Mouse (Mus musculus) brain, adult 10 weeks (tissue): ENCODE results near the gene Psma6. TPM values are rescaled to one million over a fixed set of nuclear protein-coding genes. Genes with fewer than 3 reads are reported as not detected.

Source experiments
- polyA plus RNA-seq: library from polyadenylated mRNA; stranded (reverse); fragments of 350-450 nt; fragmentation: Illumina TruSeq; extraction: RNeasy Lipid Tissue Mini Kit (QIAGEN cat#74804); gene quantifications from one replicate; pipeline ENCODE4 v1.2.3, GENCODE M21; 2015; ENCODE audit warnings: low read depth, low replicate concordance

Psma6 gene
- polyA plus RNA-seq: 307 TPM

GRCm38 (mm10) chr12:55384023-55384749, at the start of gene Psma6:
Psma6 (plus strand) TSS chr12:55384222.

Other genes starting within 250 kb of the Psma6 start
- 41.2 TPM for gene Srp54b, start 229.1 kb upstream of the Psma6 start, polyA plus RNA-seq
- gene 1700047I17Rik2, start 184.6 kb upstream of the Psma6 start, polyA plus RNA-seq: not detected
- 77.4 TPM for gene Srp54c, start 154.1 kb upstream of the Psma6 start, polyA plus RNA-seq
- gene 1110008L16Rik, start 84.6 kb upstream of the Psma6 start, polyA plus RNA-seq: 8.5 TPM
- 17.9 TPM for gene Ppp2r3c, start 81.2 kb upstream of the Psma6 start, polyA plus RNA-seq
- 37.6 TPM for gene Nfkbia, start 108.4 kb downstream of the Psma6 start, polyA plus RNA-seq
- gene Aldoart2, start 181.0 kb downstream of the Psma6 start, polyA plus RNA-seq: not detected
- not detected for gene Insm2, start 215.2 kb downstream of the Psma6 start, polyA plus RNA-seq